Mouse (Mus musculus): ENCODE measurements around the gene Ovol3.

DNA sequence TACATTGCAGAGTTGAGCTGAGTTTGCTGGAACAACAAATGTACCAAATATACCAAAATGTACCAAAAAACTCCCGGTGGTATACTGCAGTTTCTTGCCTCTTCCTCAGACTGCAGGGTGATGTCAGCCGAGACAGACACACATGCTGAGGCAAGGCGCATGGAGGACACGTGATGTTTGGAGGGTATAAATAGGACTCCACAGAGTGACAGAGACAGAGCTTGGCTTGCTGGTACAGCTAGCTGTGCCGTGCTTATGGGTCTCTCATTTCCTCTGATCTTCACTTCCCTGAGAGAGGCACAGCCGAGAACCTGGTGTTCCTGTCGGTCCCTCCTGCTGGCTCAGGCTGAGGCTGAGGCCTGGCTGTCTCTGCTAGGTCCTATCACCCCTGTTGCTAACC, 47.2 kb upstream of the Ovol3 start:
- no peak for TF ChIP-seq CTCF (IDR thresholded peaks at IDR 0.05; ENCODE audit: borderline replicate concordance, control insufficient read depth, extremely low read depth, insufficient read depth, low read length, poor library complexity)
- no peak for TF ChIP-seq POLR2A (IDR thresholded peaks at IDR 0.05; ENCODE audit: control insufficient read depth, extremely low read depth, insufficient read depth, low read length, poor library complexity)
